Mouse (Mus musculus): ENCODE measurements around the gene Ghrhr. TPM values are rescaled to one million over a fixed set of nuclear protein-coding genes. Genes with fewer than 3 reads are reported as not detected.

The Ghrhr gene
- polyA plus RNA-seq, 1 experiment from 2014 or later = not detected

DNA sequence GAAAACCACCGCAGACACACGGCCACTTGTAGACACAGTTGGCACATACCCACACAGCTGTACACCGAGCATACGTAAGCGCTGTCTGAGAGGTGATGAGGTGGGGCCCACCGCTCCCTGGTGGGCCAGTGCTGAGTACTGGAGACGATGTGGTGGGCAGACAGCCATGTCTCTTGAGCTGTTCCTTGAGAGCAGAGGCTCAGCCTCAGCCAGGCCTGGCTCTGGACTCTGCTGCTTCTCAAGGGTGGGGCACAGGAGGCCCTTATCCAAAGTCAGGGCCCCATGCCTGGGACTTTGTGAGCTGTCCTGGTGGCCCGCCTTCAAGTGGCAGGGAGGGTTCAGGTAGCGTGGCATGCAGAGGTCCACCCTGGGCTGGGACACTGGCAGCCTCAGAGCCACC, 33.8 kb upstream of the Ghrhr start:
- H3K4me2 ChIP-seq (replicated peaks) = no peak overlapping the region
- H3K9me3 ChIP-seq = no peaks in the 10 kb centered on the region
- no peaks in the 10 kb centered on the region for H3K36me3 ChIP-seq
- H3K9ac ChIP-seq = no peak overlapping the region
- peaks cover 14% of the 10 kb centered on the region; the same call in 1 of the 2 replicates for H3K4me1 ChIP-seq
- H3K4me3 ChIP-seq = no peak overlapping the region
- no peak for ATAC-seq (ENCODE audit: insufficient number of reproducible peaks, insufficient read depth, low FRiP score, low TSS enrichment)
- WGBS = 70% methylated on average over 9 of the region's 9 CpGs
- no peak overlapping the region for H3K27ac ChIP-seq
- no peaks in the 10 kb centered on the region for H3K27me3 ChIP-seq

DNA sequence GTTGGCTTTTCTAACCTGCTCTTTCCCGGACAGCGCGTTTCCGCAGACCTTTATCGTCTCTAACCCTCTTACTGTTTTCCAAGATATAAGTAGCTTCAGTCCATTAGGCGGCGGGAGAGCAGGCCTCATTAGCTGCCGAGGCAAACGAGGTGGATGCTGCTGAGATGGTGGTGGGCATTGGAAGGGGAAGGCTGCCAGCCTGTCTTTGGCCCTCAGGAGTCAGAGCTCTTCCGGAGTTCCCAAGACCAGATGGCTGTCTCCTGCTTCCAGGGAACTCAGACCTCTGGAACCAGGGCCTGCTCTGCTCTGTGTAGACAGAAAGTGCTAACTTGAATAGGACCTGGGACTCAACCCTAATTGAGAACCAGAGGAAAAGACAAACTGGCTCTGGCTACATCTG, 32.6 kb upstream of the Ghrhr start:
- WGBS = 87% methylated on average over 10 of the region's 10 CpGs
- peaks cover 8% of the 10 kb centered on the region; the same call in 1 of the 2 replicates for H3K4me1 ChIP-seq
- no peak overlapping the region for H3K4me3 ChIP-seq
- H3K9me3 ChIP-seq = no peaks in the 10 kb centered on the region
- H3K27me3 ChIP-seq = no peaks in the 10 kb centered on the region
- H3K27ac ChIP-seq = no peak overlapping the region
- no peak overlapping the region for H3K9ac ChIP-seq
- no peak for ATAC-seq (ENCODE audit: insufficient number of reproducible peaks, insufficient read depth, low FRiP score, low TSS enrichment)
- H3K4me2 ChIP-seq (replicated peaks) = no peak overlapping the region
- H3K36me3 ChIP-seq = no peaks in the 10 kb centered on the region

DNA sequence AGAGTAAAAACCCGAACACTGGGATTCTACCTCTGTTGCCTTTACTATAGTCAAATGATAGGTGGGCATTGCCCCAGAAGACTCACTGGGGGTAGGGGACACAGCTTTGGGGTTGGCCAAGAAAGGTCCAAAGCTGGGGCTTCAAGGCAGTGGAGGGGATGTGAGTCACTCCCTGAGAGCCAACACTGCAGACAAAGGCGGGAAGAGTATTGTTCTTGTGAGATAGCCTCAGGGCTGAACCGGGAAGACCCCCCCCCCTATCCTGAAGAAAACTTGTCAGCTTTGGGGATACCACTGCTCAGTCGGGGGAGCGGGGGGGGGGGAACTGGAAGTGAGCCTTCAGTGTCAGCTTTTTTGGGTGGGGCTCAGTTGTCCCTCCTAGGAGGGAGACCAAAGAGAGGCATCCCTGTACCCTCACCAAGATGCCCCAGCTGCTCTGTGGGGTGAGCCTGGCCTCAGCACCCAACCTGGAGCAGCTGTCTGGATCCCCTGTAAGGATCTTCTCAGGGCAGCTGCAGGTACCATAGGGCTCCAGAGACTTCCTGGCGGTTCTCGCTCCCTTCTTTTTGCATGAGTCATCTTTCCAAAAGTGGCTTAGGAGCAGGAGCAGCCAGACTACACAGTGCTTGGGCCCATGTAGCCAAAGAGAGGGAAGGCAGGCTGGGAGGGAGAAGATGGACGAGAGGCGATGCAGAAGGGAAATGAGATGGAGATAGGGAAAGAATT, 31.6 kb upstream of the Ghrhr start:
- Histone ChIP-seq H3K9me3 (no peaks in the 10 kb centered on the region), H3K36me3 (no peaks in the 10 kb centered on the region), H3K27ac (no peak overlapping the region), H3K27me3 (no peaks in the 10 kb centered on the region), H3K4me1 (peaks cover 7% of the 10 kb centered on the region; the same call in 1 of the 2 replicates), H3K4me3 (no peak overlapping the region), H3K4me2 (replicated peaks) (no peak overlapping the region), H3K9ac (no peak overlapping the region)
- ATAC-seq (ENCODE audit: insufficient number of reproducible peaks, insufficient read depth, low FRiP score, low TSS enrichment) = no peak
- 82% methylated on average over 9 of the region's 9 CpGs for WGBS

DNA sequence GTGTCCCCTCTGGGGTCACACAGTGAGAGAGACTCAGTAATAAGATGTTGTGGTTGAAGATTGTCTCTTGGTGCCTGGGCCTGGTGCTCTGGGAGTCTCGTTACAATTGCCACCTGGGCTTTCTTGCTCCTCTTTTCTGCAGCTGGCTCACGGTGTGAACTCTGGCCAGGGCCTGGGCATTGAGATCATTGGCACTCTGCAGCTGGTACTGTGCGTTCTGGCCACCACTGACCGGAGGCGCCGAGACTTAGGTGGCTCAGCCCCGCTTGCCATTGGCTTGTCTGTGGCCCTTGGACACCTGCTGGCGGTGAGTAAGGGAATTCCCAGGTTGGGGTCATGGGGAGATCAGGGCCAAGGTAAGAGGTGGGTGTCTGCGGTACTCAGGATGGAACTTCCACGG, 30.8 kb upstream of the Ghrhr start:
- Histone ChIP-seq H3K4me2 (replicated peaks) (no peak overlapping the region), H3K9me3 (peaks cover 5% of the 10 kb centered on the region; the same call in 1 of the 2 replicates), H3K4me3 (no peak overlapping the region), H3K27me3 (no peaks in the 10 kb centered on the region), H3K27ac (no peak overlapping the region), H3K36me3 (no peaks in the 10 kb centered on the region), H3K9ac (no peak overlapping the region), H3K4me1 (peaks cover 7% of the 10 kb centered on the region; the same call in 1 of the 2 replicates)
- ATAC-seq (ENCODE audit: insufficient number of reproducible peaks, insufficient read depth, low FRiP score, low TSS enrichment) = no peak
- 84% methylated on average over 10 of the region's 10 CpGs for WGBS

DNA sequence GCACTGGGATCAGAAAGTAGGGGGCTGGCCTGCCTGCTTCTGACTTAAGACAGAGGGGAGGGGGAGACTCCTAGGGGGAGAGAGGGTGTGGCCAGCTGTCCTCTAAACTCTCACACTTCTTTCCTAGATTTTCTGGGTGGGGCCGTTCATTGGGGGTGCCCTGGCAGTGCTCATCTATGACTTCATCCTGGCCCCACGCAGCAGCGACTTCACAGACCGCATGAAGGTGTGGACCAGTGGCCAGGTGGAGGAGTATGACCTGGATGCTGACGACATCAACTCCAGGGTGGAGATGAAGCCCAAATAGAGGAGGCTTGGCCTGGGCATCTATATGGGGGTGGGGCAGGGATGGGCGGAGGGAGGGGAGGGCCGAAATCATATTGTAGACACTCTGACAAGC, 29.6 kb upstream of the Ghrhr start:
- no peak overlapping the region for H3K4me2 ChIP-seq (replicated peaks)
- H3K9me3 ChIP-seq = peaks cover 5% of the 10 kb centered on the region; the same call in 1 of the 2 replicates
- H3K4me3 ChIP-seq = no peak overlapping the region
- no peak overlapping the region for H3K9ac ChIP-seq
- WGBS = 86% methylated on average over 7 of the region's 7 CpGs
- no peak overlapping the region for H3K27ac ChIP-seq
- no peaks in the 10 kb centered on the region for H3K27me3 ChIP-seq
- H3K4me1 ChIP-seq = peaks cover 7% of the 10 kb centered on the region; the same call in 1 of the 2 replicates
- ATAC-seq (ENCODE audit: insufficient number of reproducible peaks, insufficient read depth, low FRiP score, low TSS enrichment) = no peak
- no peaks in the 10 kb centered on the region for H3K36me3 ChIP-seq

DNA sequence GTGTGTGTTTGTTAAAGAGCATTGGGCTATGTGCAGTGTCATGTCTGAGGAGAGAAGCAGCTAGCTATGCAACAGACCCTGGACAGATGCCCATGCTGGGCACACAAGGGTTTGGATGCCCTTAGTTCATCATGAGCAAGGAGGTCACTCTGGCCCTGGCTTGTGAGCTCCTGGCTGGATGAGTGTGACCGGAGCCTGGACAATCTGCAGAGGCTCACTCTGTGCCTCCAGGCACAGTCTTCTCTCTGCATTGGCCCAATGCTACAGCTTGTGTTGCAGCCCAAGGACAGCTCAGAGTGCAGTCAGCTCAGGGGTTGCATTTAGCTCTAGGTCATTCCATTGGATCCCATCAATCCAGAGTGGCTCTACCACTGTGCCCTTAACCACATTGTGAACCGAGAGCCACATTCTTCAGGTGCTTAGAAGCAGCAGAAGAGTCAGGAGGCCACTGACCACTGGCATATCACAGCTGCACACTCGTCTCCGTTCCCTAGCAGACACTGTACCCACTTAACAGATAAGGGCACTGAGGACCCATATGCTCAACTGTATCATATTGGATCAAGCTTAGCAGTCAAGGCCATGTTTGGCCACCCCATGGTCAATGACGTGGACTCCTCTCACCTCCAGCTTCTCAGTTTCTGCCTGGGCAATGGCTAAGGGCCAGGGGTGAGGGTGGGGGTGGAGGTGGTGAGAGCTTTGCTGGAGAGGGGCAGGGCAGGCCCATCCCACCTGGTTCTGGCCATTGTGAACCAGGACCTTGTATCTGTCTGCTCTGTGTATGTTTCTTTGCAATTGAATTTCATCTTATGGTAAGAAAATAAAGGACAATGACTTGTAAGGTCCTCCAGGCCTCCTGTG, 28.2 kb upstream of the Ghrhr start:
- H3K4me2 ChIP-seq (replicated peaks) = no peak overlapping the region
- no peak overlapping the region for H3K4me3 ChIP-seq
- no peaks in the 10 kb centered on the region for H3K4me1 ChIP-seq
- H3K9ac ChIP-seq = no peak overlapping the region
- H3K27ac ChIP-seq = no peak overlapping the region
- H3K36me3 ChIP-seq = no peaks in the 10 kb centered on the region
- WGBS = 83% methylated on average over 5 of the region's 5 CpGs
- H3K9me3 ChIP-seq = peaks cover 5% of the 10 kb centered on the region; the same call in 1 of the 2 replicates
- no peak for ATAC-seq (ENCODE audit: insufficient number of reproducible peaks, insufficient read depth, low FRiP score, low TSS enrichment)
- no peaks in the 10 kb centered on the region for H3K27me3 ChIP-seq

DNA sequence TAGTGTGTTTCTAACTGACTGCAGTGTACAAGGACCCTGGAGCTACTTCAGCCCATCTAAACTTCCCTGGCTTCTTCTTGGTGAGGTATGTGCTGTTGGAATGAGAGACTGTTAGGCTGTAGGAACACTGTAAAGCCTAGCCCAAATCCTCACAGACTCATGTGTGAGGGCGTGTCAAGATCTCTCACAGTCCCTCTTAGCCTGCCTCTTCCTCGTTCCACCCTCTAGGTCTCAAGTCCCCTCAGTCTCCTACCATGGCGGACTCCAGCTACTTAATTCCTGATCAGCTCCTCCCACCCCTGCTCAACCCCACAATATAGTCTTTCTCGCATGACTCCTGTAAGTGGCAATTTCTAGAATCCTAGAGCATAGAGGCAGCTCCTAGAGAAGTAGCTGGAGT, 26.9 kb upstream of the Ghrhr start:
- no peak overlapping the region for H3K4me2 ChIP-seq (replicated peaks)
- no peak overlapping the region for H3K9ac ChIP-seq
- H3K4me1 ChIP-seq = no peaks in the 10 kb centered on the region
- no peak for ATAC-seq (ENCODE audit: insufficient number of reproducible peaks, insufficient read depth, low FRiP score, low TSS enrichment)
- H3K4me3 ChIP-seq = no peak overlapping the region
- 80% methylated on average over 4 of the region's 4 CpGs for WGBS
- H3K9me3 ChIP-seq = peaks cover 5% of the 10 kb centered on the region; the same call in 1 of the 2 replicates
- no peak overlapping the region for H3K27ac ChIP-seq
- H3K27me3 ChIP-seq = no peaks in the 10 kb centered on the region
- H3K36me3 ChIP-seq = no peaks in the 10 kb centered on the region

DNA sequence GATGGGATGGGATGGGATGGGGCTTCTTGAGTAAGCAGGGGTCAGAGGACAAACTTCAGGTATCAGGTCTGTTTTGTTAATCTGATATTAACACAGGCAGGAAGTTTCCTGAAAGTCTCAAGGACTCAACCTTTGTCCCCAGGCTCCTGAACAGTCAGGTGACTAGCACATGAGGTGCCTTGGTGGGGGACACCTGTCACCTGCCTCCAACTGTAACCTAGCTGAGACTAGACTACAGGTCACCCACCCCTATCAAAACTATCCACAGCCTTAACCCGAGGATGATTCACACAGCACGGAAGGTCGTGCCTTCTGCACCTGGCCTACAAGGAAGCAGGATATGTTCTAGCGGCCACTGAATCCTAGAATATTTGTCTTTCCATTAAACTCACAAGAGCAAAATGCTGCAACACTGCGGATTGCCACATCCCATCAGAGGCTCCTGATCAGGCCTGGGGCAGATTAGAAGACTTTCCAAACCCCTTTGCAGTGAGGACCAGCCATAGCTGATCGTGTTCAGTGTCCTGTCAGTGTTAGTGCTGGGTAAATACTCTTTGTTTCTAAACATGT, 25.6 kb upstream of the Ghrhr start:
- H3K4me1 ChIP-seq = no peaks in the 10 kb centered on the region
- 93% methylated on average over 6 of the region's 6 CpGs for WGBS

DNA sequence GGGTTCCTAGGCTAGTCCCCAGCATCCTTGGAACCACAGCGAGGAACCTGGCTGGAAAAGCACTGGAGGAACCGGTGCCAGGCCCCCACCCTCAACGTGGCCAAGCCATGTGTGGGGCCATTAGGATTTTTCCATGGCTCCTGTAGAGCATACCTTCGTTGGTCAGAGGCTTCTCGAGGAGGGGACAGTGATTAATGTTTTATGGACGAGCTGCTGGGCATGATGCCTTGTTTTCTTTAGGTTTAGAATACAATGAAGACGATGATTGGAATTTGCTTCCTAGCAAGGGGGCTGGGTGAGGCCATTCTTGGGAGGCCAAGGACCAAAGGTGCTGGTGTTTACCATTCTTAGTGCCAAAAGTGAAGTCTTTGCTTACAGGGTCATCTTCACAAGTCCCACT, 24.4 kb upstream of the Ghrhr start:
- H3K4me2 ChIP-seq (replicated peaks) = no peak overlapping the region
- no peak overlapping the region for H3K4me3 ChIP-seq
- H3K9ac ChIP-seq = no peak overlapping the region
- WGBS = 78% methylated on average over 7 of the region's 7 CpGs
- no peaks in the 10 kb centered on the region for H3K36me3 ChIP-seq
- H3K27me3 ChIP-seq = no peaks in the 10 kb centered on the region
- no peaks in the 10 kb centered on the region for H3K4me1 ChIP-seq
- no peak overlapping the region for H3K27ac ChIP-seq
- H3K9me3 ChIP-seq = peaks cover 5% of the 10 kb centered on the region; the same call in 1 of the 2 replicates
- no peak for ATAC-seq (ENCODE audit: insufficient number of reproducible peaks, insufficient read depth, low FRiP score, low TSS enrichment)

More for the DNA sequence above, 25.6 kb upstream of the Ghrhr start:
- no peak overlapping the region for H3K27ac ChIP-seq
- H3K9me3 ChIP-seq = peaks cover 5% of the 10 kb centered on the region; the same call in 1 of the 2 replicates
- H3K36me3 ChIP-seq = no peaks in the 10 kb centered on the region
- H3K4me2 ChIP-seq (replicated peaks) = no peak overlapping the region
- ATAC-seq (ENCODE audit: insufficient number of reproducible peaks, insufficient read depth, low FRiP score, low TSS enrichment) = no peak
- H3K9ac ChIP-seq = no peak overlapping the region
- no peaks in the 10 kb centered on the region for H3K27me3 ChIP-seq
- H3K4me3 ChIP-seq = no peak overlapping the region

DNA sequence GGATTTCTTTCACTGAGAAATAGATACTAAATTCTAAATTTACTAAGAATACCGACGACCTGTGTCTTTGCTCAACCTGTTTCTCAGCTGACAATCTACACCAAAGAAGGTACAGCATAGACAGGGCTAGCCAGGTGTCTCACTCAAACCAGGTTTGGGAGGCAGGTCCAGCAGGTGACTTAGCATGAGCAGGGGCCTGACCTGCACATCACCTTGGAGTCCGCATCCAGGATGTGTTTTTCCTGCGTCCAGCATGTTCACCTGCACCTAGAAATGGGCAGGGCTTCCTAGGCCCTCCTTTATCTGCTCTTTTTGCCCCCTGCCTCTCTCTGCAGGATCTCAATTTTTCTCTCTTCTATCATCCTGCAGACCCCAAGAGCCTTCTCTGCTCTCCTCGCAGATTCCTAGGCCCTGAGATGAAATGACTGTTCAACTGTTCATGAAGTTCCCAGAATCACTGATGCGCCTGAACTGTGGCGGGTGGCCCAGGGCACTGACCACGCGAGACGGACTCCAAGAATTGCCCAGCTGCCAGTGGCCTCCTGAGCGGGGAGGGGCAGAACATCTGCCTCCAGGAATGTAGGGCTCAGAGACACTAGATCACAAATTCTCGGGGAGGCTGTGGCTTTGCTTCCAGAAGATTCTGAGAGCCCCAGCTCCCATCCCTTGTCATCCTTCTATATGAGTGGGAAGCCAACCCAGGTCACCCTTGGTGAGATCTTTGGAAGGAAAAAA, 22.2 kb upstream of the Ghrhr start:
- Histone ChIP-seq H3K36me3 (no peaks in the 10 kb centered on the region), H3K4me3 (no peak overlapping the region), H3K4me2 (replicated peaks) (no peak overlapping the region), H3K9ac (no peak overlapping the region), H3K27ac (no peak overlapping the region), H3K4me1 (peaks cover 4% of the 10 kb centered on the region; the same call in 1 of the 2 replicates), H3K27me3 (no peaks in the 10 kb centered on the region), H3K9me3 (peaks cover 5% of the 10 kb centered on the region; the same call in 1 of the 2 replicates)
- no peak for ATAC-seq (ENCODE audit: insufficient number of reproducible peaks, insufficient read depth, low FRiP score, low TSS enrichment)
- WGBS = 76% methylated on average over 12 of the region's 12 CpGs

DNA sequence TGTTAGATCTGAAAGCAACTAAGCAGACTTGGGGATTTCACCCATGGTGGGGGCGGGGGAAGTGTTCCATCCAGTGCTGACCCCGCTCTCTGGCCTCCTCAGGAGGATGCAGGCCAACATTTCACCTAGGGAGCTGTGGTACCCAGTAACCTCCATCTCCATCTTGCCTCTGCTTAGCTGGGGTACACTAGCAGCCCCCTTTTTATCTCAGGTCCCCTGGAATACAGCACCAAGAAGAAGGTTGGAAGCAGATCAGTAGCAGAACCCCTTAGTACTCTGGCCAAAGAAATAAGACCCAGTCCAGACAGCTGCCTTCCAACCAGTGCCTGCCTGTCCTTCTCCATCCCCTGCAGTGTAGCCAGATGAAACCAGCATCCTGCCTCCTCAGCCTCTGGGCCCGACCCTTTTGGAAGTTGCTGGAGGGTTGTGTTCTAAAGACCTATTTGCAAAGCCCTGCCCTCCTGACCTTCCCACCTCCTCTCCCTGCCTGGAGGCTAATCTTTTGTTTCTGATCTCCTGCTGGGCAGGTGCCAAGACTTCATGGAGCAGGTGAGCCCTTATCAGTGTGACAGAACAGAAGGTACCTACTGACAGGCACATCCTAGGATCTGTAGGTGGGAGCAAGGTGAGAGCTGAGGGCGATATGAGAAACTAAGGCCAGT, 21.5 kb upstream of the Ghrhr start:
- H3K9ac ChIP-seq = no peak overlapping the region
- H3K4me1 ChIP-seq = peaks cover 6% of the 10 kb centered on the region; the same call in 1 of the 2 replicates
- no peaks in the 10 kb centered on the region for H3K36me3 ChIP-seq
- H3K27me3 ChIP-seq = no peaks in the 10 kb centered on the region
- H3K4me2 ChIP-seq (replicated peaks) = no peak overlapping the region
- WGBS = 65% methylated on average over 4 of the region's 4 CpGs
- H3K27ac ChIP-seq = no peak overlapping the region
- peaks cover 5% of the 10 kb centered on the region; the same call in 1 of the 2 replicates for H3K9me3 ChIP-seq
- H3K4me3 ChIP-seq = no peak overlapping the region
- ATAC-seq (ENCODE audit: insufficient number of reproducible peaks, insufficient read depth, low FRiP score, low TSS enrichment) = no peak

Measured in embryonic facial prominence, embryonic 12.5 days (tissue).